Mouse (Mus musculus) cerebellum, adult 18-20 months (tissue): Measurements from ENCODE around the gene Arhgef39.
"Not testable (repeated sequence)": the region's sequence is repeated elsewhere in the genome, so short reads cannot be mapped to it uniquely, and the experiment has no call there.

Experiments
- DNase-seq, 2 experiments: peaks; one replicate each; pipeline ENCODE4 v3.0.0; 2021

Arhgef39 gene

DNA sequence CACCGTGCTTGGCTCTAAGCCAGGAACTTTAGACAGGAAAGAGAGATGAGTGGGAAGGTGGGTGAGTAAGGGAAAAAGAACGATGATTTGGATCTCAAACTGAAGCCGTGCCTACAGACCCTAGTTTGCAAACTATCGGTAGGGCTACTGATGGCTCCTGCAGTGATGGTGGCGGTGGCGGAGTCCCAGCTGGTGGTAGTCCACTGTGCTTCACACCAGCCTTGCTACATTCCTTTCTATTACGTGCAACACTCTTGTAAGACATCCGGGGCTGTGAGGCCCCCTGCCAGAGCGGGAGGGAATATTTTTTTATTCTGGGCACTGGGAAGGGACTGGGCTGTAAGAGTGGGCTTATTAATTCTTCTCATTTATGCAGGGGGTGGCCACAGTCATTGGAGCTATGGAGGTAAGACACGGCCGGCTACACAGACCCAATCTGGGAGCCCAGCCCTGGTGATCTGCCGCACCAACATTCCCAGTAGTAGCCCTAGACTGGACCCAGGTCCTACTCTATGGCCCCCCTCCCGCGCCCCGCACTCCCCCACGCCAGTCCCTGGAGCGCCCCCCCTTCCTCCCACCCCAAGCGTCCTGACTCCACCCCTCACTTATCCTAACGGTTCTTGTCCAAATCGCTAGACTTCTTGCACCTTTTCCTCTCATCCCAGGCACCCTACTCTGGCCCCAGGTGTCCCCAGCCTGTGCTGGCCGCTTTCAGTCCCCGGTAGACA is 8.6 kb upstream of the Arhgef39 start:
- DNase-seq = peak in 1 of 2 experiments; percentile 50

DNA sequence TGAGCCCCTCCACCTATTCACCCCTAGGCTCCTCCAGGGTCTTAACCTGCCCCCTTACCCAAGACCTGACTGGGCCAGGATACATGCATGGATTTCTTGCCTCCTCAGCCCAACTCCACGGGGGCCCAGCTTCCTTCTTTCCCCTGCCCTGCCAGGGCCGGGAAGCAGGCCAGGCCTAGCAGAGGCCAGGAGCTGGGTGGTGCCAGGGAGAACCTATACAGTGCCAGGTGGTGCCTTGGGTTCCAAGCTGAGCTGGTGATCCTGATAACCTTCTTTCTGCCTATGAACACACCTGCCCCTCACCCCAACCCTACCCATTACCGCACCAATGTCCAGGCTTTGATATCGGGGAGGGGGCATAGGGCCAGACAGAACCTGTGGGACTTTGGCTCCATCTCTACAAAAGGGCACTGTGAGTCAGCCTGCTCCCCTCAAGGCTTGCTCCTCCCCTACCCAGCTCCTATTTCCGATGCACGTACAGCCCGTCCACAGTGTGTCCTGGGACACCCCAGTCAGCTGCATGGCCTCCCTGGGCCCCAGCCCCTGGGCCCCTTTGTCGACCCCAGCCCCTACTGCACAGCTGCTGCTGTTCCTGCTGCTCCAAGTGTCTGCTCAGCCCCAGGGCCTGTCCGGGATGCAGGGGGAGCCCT is 7.2 kb upstream of the Arhgef39 start, which contains the start of gene Car9:
TSS of gene Car9 (plus strand) at position 431 of the 650 bp plus-strand sequence.
- DNase-seq = peak; percentile 88 to 89

DNA sequence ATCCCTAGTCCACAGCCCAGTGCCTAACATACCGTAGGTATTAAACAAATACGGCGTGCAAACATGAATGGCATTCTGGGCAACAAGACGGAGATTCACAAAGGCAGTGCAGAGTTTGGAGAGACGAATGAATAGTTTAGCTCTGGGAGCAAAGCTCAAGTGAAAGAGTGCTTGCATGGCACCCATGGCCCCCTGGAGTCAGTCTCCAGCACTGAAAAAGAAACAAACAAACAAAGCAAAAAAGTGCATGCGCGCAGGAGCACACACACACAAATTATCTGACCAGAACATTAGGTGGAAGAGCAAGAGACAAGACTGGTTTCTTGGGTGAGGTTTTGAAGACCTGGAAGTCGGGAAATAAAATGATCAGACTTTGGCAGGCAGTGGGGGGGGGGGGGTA is 6.6 kb upstream of the Arhgef39 start:
- no peak for DNase-seq

DNA sequence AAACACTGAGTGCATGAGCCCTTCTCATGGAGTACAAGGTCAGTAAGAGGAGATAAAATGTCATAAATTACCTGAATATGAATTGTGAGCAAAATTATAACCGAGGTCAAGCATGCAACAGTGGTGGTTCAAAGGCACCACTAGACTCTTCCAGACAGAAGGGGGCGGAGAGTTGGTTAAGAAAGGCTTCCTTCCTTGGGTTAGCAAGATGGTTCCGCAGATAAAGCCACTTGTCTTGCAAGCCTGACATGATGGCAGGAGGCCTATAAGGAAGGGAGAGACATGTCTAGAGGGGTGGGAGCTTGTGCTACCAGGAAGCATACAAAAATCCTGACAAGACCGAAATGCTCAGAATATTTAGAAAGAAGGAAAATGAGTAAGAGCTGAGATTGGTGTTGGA is 4.8 kb upstream of the Arhgef39 start:
- no peak for DNase-seq

DNA sequence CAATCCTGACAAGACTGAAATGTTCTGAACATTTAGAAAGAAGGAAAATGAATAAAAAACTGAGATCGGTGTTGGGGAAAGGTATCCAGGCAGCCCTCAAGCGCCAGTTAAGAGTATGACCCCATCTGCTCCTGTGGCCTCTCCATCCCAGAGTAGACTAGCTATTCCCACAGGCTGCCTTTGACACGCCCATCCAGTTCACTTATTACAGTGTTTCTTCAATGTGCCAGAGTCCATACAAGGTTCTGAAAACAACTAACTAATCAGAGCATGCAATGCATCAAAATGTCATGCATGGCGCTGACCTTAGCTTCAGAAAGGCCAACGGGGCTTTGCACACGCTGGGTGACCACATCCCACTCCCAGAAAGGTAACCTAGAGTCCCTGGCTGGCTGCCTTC is 4.0 kb upstream of the Arhgef39 start:
- no peak for DNase-seq

DNA sequence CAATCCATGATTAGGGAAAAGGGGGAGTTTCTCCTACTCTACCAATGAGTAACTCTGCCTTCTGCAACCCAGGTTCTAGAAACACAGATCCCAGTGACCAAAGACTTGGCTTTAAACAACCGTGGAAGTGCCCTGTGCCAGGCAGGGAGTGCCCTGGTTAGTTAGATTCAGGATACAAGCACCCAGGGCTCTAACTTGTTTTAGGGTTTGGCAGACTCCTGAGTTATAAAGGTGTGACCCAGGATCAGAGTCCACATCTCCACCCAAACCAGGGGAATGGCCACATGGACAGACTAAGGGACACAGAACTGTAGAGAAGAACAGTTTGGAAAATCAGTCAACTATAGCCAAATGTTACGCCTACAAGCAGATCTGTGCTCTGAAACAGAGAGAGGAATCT is 3.5 kb upstream of the Arhgef39 start:
- DNase-seq = no peak

DNA sequence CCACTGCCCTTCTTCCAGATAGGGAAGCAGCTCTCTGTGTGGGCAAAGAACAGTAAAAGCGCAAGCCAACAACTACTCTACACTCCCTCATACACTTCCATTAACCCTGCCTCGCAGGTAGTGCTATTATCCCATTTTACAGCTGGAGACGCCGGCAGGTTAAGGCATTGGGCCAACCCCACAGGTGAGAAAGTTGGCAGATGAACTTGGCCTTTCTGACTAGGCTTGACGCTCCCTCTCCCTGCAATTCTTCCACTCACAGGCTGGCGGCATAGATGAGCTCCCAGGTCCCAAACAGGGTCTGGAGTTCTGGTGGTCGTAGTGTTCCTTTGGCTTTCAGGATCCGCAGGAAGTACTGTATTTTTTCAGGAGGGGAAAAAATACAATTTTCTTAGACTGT is 512 bp downstream of the Arhgef39 start:
- peak in 1 of 2 experiments; percentile 35 for DNase-seq

DNA sequence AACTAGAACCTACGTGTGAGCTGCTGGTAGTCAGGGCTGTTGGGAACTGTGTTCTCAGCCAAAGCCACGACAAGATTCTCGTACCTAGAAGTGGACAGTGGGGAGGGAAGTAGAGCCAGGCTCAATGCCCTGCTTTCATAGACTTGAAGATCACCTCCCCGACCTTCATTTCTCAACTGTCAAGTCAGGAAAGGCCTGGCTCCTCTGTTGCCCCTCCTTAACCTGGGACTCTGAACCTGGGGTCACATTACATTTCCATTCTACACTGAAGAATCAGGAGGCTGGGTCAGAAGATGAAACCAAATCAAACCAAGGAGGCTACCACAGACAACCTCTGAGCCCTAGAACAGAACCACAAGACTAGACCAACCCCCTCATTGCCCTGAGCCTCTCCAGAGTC is 1.5 kb downstream of the Arhgef39 start:
- no peak for DNase-seq

DNA sequence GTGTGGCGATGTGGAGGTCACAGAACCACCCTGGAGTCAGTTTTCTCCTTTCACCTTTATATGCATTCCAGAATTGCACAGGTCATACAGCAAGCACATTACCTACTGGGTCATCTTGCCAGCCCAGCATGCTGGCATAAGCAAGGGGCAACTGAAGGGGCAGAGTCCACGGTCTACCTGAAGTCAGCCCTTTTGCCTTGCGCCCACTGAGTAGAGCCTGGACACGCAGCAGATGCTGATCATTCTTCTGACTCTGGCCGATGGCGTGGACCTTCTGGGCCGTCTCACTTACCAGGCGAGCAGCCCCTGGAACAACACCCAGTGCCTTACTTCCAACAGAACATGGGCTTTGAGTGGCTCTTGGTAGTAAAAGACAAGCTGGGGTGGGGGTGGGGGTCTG is 2.1 kb downstream of the Arhgef39 start:
- no peak for DNase-seq

DNA sequence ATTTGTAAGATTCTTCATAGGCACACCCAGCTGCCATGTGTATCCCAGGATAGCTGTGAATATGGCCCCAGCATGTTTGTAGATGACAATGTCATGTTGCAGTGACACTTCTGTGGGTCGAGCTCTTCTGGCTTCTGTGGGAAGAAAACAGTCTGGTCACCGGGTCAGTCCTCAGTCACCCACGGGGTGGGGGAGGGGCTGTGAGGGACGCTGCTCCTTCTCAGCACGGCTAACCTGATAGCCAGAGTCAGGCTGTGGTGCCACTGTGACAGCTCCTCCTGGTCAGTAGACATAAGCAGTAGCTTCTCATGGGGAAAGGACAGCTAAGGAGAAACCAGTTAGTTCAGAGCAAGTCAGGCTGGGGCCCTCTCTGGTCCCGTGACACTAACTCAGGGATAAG is 2.9 kb downstream of the Arhgef39 start:
- no peak for DNase-seq

DNA sequence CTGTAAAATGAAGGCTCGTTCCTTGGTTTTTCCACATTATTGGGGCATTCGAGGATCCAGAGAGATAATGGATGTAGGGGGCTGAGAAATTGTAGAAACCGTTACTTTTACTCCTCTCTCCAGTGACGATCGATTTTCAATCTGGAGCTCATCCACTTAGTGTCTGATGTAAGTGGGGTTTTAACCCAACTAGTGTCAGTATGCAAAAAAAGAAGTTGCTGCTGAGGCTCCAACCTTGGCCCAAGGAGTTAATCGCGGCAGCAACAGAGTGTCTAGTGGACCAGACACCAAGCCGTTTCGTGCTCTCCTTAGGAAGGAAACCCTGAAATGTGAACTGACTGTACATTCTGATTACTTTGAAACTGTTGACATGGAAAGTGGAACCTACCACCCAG is 5.7 kb downstream of the Arhgef39 start:
- DNase-seq = peak in 1 of 2 experiments; percentile 43

DNA sequence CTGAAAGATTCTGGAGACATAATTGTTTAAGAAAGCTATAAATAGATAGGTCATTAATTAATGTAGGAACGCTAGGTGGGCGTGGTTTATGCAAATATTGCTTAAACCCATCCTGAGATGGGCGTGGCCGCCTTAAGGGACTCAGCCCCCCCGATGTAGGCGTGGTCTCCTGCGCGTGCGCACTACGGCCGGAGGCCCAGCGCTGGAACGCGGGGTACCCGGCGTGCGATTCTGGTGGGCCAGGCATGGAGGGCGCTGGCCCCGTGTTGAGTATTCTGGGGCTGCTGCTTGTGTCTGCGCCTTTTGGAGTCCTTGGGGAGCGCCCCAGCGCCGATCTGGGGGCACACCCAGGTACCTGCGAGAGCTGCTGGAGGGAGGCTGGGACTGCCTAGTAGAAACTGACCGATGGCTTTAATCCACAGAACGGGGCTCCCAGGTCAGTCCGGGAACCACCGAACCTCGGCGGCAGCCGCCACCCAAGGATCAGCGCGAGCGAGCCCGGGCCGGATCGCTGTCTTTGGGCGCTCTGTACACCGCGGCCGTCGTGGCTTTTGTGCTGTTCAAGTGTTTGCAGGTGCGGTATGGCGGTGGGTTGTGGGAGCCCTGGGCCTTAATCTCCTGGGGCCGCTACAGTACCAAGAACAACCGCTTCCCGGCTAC is 6.2 kb downstream of the Arhgef39 start:
- DNase-seq = peak; percentile 95 to 98

DNA sequence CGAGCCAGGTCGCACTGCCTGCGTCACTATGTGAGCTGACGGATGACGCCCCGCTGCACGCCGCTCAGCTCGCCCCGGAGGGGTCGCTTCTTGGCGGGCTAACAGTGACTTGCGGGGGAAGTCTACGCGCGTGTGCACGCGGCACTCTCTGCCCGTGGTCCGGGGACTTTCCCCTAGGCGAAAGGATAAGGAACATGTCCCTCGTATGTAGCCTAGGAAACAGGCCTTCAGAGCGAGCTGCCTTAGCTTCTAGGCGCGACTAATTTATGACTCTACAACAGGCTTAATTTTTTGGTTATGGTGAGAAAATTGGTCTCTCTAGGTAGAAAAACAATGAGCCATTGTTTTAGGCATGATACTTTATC is 6.7 kb downstream of the Arhgef39 start, which contains the start of gene Ccdc107:
TSS of gene Ccdc107 (plus strand) at position 80 of the 365 bp plus-strand sequence.
- DNase-seq = peak; percentile 92 to 96

DNA sequence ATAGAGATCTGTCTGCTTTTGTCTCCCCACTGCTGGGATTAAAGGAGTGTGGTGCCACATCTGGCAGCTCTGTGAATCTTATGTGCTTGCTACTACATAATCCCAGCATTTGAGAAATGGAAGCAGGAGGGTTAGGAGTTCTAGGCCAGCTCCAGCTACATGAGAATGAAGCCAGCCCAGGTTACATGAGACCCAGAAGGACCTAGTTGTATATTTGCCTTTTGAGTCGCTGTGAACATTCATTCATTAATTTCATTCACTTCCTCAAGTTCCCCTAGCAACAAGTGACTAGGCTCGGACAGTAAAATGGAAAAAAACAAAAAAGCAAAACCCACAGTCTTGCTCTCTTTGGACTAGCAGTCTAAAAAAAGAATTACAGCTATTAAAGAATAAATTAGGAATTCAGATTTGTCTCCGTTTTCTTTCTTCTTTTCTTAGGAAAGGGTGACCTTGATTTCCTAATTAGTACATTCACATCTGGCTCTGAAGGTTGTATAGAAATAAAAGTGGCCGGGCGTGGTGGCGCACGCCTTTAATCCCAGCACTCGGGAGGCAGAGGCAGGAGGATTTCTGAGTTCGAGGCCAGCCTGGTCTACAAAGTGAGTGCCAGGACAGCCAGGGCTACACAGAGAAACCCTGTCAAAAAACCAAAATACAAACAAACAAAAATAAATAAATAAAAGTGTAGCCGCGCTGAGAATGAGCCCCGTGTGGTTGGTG is 7.2 kb downstream of the Arhgef39 start:
- no peak for DNase-seq

DNA sequence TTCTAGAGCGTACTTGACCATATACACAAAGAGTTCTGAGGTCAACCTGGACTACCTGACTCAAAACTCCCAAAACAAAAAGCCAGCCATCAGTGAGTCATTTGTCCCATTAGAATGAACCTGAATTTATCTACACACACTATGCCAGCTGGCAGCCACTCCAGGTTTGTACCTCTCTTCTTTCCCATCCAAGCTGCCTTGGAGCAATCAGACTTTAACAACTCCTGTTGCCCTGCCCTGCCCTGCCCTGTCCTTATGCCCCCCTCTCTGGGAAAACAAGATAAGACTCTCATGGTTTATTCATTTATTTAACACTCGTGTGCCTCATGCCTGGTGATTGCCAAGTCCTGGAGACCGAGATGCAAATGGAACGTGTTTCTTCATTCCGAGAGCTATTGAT is 8.7 kb downstream of the Arhgef39 start:
- DNase-seq = no peak

DNA sequence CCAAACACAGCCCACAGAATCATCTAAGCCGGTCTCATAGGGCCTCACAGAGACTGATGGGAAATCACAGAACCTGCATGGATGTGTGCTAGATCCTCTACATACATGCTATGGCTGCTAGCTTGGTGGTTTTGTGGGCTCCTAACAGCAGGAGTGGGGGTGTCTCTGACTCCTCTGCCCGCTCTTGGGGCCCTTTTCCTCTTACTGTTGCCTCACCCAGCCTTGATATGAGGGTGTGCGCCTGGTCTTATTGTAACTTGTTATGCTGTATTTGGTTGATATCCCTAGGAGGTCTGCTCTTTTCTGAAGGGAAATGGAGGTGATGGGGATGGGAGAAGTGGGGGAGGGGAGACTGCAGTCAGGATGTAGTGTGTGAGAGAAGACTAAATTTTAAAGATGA is 9.9 kb downstream of the Arhgef39 start:
- DNase-seq = no peak

DNA sequence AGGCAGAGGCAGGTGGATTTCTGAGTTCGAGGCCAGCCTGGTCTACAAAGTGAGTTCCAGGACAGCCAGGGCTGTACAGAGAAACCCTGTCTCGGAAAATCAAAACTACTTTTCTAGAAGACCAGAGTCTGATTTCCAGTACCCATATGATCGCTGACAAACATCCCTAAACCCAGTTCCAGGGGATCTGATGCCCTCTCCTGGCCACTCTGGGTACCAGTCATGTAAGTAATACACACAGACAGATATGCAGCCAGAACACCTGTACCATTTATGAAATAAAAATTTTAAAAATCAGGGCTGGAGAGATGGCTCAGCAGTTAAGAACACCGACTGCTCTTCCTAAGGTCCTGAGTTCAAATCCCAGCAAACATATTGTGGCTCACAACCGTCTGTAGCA is 13.8 kb downstream of the Arhgef39 start:
- DNase-seq = not testable (repeated sequence)

DNA sequence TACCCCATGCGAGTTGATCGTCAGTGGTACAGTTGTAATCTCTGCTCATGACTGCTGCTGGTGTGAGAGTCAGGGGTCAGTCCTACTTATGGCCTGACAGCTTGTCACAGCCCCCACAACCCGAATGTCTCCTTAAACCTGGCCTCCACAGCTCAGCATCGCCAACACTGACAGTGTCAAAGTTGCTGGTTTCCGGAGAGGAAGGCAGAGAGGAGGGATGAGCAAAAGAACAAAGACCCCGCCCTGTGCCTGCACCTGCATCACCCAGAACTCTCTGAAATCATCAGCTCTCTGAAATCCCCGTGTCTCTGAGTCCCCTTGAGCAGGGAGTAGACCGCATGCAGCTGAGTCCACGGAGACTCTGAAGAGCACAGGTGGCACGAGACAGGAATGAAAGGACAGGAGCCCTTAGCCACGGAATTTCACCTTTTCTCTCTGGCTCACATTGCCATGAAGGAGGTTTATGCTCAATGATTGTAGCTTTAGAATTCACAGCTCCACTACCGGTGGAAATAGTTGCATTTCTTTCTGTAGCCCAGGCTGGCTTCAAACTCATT is 15.9 kb downstream of the Arhgef39 start, which contains the start of gene Sit1:
TSS of gene Sit1 (minus strand) at position 200 of the 557 bp plus-strand sequence.
- DNase-seq = no peak

DNA sequence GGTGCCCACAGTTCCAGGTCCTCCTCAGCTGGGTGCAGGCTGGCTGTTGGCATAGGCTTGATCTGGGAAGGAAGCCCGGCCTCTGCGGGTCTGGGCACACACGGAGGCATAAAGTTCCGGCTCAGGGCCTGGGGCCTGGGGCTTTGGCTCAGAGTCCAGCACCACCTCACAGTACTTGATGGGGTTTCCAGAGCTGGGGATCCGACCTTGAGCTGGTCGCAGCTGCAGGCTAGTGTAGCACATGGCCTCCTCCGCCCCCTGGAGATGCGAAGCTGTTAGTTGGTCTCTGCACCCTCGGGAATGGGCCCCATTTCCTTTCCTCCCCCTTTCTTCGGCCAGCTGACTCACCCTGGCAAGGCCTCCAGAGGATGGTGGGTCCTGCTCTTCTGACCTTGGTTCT is 16.9 kb downstream of the Arhgef39 start:
- DNase-seq = peak; percentile 42 to 44

DNA sequence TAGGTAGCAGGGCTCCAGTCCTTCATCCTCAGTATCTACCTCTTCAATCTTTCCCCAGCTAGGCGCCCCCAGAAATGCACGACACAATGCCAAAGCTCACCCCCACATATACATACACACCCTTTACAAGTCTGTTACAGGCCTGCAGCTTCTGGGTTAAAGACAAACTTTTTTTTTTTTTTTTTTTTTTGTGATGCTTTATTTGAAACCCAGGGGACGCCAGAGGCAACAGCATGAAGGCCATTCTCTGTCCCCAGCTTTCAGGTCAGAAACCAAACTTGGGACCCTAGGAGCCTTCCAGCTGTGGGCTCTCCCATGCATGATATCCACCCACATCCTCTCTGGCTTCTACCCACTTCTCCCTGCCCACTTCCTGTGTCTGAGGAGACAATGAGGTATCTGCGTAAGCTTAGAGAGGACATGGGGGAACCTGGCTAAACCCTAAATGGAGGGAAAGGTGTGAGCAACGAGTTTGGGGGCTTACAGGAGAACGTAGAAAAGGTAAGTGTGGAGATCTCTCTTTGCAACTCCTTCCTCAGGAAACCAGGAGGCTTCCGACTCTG is 17.5 kb downstream of the Arhgef39 start:
- DNase-seq = no peak

DNA sequence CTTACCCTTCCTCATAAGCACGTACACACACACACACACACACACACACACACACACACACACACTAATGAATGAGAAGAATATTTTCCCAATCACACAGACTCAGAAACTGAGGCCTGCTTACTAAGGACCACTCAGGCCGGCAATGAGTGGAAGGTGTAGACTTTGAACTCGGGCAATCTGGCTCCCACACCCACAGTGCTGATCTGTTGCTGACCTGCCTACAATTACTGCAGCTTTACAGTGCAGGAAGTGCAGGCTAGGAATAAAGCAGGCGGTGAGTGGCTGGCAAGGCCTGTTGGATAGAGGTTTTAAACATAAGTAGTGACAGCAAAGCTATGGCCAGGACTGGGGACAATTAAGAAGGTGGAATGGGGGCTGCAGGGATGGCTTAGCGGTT is 18.5 kb downstream of the Arhgef39 start:
- no peak for DNase-seq
